Mouse (Mus musculus): ENCODE measurements around the gene Ifngr2. TPM values are rescaled to one million over a fixed set of nuclear protein-coding genes. Genes with fewer than 3 reads are reported as not detected.

The Ifngr2 gene
- total RNA-seq, 2 experiments from 2014 or later, result 59.8 to 60.8 TPM

DNA sequence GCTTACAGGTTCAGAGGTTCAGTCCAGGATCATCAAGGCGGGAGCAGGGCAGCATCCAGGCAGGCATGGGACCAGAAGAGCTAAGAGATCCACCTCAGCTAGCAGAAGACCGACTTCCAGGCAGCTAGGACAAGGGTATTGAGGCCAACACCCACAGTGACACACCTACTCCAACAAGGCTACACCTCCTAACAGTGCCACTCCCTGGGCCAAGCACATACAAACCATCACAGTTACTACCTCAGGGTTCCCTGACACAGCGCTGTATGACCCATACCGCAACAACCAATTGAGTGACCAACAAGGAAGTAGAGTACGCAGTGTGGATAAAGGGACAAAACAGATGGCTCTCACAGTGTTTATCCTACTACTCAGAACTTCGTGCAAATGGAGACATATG lies 10.5 kb upstream of the Ifngr2 start:
- DNase-seq, result no peak

- DNase-seq, result no peak
These were observed 9.8 kb upstream of the Ifngr2 start for GRCm38 (mm10) chr16:91537065-91537464.

- DNase-seq, result no peak
These were observed 8.8 kb upstream of the Ifngr2 start for GRCm38 (mm10) chr16:91538051-91538450.

DNA sequence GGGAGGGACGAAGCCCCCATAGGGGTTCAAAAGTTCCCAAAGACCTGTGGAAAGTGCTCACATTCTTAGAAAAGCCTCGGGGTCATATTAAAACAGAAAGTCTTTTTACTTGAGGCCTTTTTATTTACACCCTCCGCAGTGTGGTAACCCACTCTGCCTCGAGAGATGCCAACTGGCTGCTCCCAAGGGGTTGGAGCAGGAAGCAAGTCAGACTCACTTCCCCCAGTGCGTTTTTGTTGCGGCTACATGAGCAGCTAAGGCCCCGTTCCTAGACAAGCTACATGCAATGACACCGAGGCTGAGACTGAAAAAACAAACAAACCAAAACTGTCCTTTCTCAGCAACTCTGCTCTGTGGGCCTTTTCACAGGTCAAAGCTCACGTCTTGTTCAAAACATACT lies 8.4 kb upstream of the Ifngr2 start:
- DNase-seq, result no peak

DNA sequence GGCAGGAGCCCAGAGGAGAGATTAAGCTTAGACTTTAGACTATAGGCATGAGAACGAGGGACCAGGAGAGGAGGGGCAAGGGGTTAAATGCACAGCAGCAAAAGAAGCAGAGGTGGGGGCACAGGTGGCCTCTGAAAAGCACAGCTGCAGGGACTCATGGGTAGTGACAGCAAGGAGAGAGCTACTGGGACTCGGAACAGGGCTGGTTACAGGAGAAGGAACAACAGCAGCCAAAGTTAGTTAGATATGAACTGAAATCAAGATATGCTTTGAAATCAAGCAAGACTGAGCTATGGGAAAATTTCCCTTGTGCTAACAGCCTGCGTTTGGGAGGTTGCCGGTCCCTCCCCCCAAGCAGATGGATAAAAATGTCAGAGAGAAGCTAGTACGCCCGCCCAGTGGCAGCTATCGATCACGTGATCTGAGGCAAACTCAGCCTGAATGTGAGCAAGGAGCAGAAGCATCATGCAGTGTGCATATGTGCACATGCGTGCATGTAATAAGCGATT lies 5.2 kb upstream of the Ifngr2 start:
- no peak for DNase-seq

- no peak for DNase-seq
These were observed 3.3 kb upstream of the Ifngr2 start for GRCm38 (mm10) chr16:91543619-91544018.

DNA sequence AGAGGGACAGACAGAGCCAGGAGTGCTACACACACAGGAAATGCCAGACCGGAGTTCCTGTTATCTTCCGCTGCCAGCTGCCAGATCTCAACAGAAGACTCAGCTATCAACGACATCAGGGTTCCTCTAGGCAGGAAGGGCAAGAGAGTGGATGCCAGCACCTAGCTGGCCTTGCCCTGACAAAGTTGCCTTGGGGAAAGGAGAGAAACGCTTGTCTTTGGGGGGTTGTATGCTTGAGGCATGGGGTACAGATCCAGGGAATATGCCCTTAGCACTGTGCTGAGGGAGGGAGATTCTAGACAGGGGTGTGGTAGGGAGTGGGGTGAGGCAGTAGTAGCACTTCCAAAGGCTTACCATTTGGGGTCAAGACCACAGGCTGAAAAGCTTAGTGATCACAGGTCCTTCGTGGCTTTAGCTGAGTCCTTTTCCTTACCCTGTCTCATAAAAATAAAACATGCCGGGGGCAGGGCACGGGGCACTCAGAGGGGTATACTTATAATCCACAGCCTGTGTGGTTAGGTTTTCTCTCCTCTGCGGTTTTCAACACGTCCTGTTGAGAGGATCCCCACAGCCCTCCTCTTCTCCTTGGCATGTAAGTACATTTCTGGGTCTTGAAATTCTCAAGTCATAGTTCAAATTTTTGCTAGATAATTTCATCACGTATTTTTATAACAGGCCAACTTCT lies 1.1 kb upstream of the Ifngr2 start:
- DNase-seq, result no peak

DNA sequence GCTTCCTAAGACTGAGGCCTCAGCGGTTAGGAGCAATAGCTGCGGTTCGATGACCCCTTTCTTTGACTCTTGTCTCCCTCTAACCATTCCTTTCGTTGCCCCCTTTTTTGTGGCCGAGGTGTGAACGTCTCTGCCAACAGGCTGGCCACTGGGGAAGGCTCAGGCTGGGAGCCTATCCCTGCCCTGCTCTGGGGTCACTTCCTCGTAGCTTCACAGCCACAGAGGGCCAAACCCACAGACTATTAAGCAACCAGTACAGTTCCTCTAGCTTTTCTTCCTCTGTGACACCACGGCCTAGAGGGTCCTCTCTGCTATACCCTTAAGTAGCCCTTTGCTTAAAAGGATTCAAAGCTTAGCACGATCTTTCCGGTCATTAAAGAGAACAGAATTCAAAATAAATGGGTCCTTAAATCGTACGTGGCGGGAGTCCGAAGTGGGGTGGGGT lies 459 bp upstream of the Ifngr2 start:
- DNase-seq, result no peak

GRCm38 (mm10) chr16:91547974-91548373 lies 1.1 kb downstream of the Ifngr2 start:
- DNase-seq, result no peak

DNA sequence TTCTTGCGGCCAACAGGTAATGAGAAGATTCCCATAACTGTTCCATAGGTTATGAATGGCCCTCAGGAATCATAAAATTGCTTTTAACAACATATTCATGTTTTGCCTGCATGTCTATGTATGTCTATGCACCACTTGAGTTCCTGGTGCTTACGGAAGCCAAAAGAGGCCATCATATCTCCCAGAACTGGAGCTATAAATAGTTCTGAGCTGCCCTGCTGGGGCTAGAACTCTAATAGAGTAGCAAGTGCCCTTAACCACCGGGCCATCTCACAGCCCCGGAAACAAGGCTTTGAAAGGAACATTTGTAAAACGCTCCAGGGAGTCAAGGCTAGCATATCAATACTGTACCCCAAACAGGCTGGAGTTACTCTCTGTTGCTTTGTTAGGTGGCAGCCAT lies 1.7 kb downstream of the Ifngr2 start:
- no peak for DNase-seq

GRCm38 (mm10) chr16:91548996-91549395 lies 2.1 kb downstream of the Ifngr2 start:
- no peak for DNase-seq

DNA sequence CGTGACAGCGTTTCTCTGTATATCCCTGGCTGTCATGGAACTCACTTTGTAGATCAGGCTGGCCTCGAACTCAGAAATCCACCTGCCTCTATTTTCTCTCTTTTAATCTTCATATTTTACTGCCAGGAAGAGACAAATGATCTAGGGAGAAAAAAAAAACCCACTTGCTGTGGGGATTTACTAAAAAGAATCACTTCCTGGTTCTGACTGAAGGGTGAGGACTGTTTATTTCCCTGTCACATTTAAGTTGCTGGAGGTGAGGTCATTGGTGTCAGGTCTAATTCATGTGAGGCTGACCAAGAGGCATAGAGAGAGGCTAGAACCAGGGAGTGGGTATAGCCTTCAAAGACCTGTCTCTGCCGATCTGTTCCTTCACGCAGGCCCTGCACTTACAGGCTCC lies 2.7 kb downstream of the Ifngr2 start:
- no peak for DNase-seq

- DNase-seq, result no peak
These were observed 4.2 kb downstream of the Ifngr2 start for GRCm38 (mm10) chr16:91551081-91551524.

DNA sequence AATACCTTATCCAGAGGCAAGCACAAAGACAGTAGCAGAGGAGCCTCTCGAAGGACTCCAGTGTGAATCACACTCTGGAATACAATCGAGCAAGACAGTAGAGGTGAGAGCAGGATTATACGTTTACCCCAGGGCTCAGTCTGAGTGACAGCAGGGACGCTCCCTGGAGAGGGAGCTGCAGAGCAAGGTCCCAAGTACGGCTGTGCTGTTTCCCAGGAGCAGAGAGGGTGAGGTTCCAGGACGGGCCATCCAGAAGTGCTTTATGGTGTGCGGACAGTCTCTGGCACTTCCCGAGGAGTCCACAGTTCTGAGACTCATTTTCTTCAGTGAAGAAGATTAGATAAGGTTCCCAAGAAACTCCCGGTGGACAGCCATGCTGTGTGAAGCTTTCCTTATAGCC lies 5.2 kb downstream of the Ifngr2 start:
- no peak for DNase-seq

- no peak for DNase-seq
These were observed 6.8 kb downstream of the Ifngr2 start for GRCm38 (mm10) chr16:91553625-91554024.

DNA sequence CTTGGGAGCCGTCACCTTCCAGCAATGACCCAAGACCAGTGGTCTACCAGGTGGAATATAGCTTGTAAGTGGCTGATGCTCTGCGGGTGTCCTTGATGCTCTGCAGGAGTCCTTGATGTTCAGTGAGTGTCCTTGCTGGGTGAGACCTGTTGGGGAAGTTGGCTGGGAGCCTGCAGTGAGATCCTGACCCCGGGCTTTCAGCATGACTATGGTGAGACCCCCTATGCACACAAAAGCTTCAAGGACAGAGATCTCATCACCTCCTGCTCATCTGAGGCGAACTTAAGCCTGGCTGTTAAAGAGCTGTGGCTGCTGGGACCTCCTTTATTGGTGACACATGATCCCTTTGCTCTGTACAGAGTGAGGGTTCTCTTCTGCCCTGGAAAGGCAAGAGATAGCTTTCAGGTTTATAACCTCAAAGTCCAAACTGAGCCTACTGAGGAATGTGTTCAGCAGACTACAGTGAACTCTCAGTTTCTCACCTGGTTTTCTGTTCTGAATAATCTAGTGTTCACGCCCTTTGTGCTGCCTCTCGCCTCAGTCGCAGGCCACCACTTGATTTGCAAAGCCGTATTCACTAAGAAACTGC lies 8.2 kb downstream of the Ifngr2 start:
- DNase-seq, result no peak

DNA sequence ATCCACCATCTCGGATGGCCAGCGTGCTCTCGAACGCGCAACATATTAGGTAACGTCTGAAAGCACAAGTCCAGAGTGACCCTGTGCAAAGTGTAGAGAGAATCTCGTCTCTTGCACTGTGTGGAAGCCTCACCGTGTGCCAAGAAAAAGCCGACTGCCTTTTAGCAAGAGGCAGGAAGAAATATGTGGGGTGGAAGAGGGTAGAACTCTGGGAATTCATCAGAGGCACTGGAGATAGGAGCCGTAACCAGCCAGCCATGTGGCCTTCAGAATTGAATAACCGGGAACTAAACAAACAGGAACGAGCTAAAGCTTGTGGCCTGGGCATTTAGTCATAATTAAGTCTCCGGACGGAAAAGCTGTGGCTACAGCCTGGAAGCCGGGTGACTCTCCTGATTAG lies 9.8 kb downstream of the Ifngr2 start:
- DNase-seq, result no peak

DNA sequence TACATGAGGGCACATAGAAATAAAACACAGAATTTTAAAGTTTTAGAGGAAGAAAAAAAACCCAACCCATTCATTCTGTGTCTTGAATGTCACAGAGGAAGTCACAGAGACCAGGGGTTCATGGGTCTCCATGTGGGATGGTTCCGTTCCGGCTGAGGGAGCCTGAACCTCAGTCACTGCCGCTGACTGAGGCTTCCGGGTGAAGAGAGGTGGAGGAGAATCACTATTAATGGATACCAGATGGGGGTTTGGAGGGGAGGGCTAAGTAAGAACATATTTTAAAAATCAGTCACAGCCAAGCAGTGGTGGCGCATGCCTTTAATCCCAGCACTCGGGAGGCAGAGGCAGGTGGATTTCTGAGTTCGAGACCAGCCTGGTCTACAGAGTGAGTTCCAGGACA lies 10.3 kb downstream of the Ifngr2 start:
- no peak for DNase-seq

DNA sequence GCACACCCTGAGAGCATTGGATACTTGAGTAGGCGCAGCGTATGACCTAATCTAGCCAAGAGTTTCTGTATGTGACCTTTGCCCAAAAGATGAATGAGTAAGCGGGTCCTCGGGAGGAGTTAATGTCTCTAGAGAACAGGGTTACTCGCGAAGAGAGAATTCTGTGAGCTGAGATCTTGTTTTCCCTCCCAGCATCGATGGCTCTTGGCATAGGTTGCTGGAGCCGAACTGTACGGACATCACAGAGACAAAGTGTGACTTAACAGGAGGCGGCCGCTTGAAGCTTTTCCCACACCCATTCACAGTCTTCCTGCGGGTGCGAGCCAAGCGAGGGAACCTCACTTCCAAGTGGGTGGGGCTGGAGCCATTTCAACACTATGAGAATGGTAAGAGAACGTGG lies 10.8 kb downstream of the Ifngr2 start:
- DNase-seq, result peak; percentile 30

GRCm38 (mm10) chr16:91561099-91561498 lies 14.2 kb downstream of the Ifngr2 start:
- no peak for DNase-seq

GRCm38 (mm10) chr16:91561541-91562457 lies 14.9 kb downstream of the Ifngr2 start:
- no peak for DNase-seq

DNA sequence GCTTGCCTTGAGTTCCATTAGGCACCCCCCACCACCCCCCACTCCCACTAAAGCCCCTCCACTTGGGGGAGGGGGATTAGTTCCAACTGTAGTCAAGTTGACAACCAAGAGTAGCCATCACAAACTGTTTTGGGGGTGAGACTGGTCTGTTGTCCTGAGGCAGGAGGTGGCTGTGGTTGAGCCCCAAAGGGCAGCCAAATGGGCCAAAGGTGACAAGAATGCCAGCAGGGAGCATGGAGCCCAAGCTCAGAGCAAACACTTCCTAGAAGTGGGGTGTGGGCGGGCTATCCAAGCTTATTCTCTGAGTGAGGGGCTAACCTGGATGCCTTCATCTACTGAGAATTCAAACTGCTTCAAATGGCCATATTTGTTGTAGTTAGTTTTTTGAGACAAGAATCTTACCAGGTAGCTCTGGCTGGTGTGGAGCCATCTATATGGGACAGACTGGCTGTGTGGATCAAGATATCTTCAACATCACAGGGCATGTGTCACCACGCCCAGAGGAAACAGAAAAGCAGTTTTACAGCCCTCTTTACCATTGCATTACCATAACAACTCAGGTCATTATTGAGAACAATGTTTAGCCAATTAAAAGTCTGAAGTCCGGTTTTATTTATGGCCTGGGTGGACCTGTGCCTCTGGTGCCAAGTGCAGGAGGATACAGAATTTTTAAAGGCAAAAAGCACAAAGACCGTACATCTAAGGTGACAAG lies 17.9 kb downstream of the Ifngr2 start:
- DNase-seq, result no peak

Measured in gastrocnemius, postnatal 10 days (tissue).